Mouse (Mus musculus): ENCODE results near the gene Zcchc7. TPM values are rescaled to one million over a fixed set of nuclear protein-coding genes. Genes with fewer than 3 reads are reported as not detected.

Zcchc7 gene
- polyA plus RNA-seq (2012; rRNA removed), result 67.0 and 70.1 TPM in 2 replicates

GRCm38 (mm10) chr4:44755553-44756133 is at the start of gene Zcchc7:
TSS of gene Zcchc7 (plus strand) at chr4:44755877.
- peak within 1 kb of the TSS; percentile 97 for H3K4me3 ChIP-seq (ENCODE audit: insufficient read depth, low read length)
- peak within 1 kb of the TSS; percentile 67 for H3K27ac ChIP-seq (ENCODE audit: insufficient read depth, low read length)
- TF ChIP-seq POLR2A (IDR thresholded peaks at IDR 0.05; ENCODE audit: extremely low read depth, insufficient read depth, low read length) (no peak), CTCF (IDR thresholded peaks at IDR 0.05; ENCODE audit: extremely low read depth, insufficient read depth, low read length) (no peak)
- no peaks in the 10 kb centered on the region for H3K4me1 ChIP-seq (ENCODE audit: control insufficient read depth, insufficient read depth, low read length)

- Histone ChIP-seq H3K4me1 (ENCODE audit: control insufficient read depth, insufficient read depth, low read length) (no peaks in the 10 kb centered on the region), H3K4me3 (ENCODE audit: insufficient read depth, low read length) (no peak overlapping the region), H3K27ac (ENCODE audit: insufficient read depth, low read length) (no peak overlapping the region)
- TF ChIP-seq POLR2A (IDR thresholded peaks at IDR 0.05; ENCODE audit: extremely low read depth, insufficient read depth, low read length) (no peak), CTCF (IDR thresholded peaks at IDR 0.05; ENCODE audit: extremely low read depth, insufficient read depth, low read length) (no peak)
These were observed 49.7 kb upstream of the Zcchc7 start for GRCm38 (mm10) chr4:44705967-44706366.

- no peak overlapping the region for H3K4me3 ChIP-seq (ENCODE audit: insufficient read depth, low read length)
- TF ChIP-seq CTCF (IDR thresholded peaks at IDR 0.05; ENCODE audit: extremely low read depth, insufficient read depth, low read length), result no peak
- TF ChIP-seq POLR2A (IDR thresholded peaks at IDR 0.05; ENCODE audit: extremely low read depth, insufficient read depth, low read length), result no peak
- no peak overlapping the region for H3K27ac ChIP-seq (ENCODE audit: insufficient read depth, low read length)
- no peaks in the 10 kb centered on the region for H3K4me1 ChIP-seq (ENCODE audit: control insufficient read depth, insufficient read depth, low read length)
These were observed 48.8 kb upstream of the Zcchc7 start for GRCm38 (mm10) chr4:44706865-44707264.

- TF ChIP-seq POLR2A (IDR thresholded peaks at IDR 0.05; ENCODE audit: extremely low read depth, insufficient read depth, low read length) (no peak), CTCF (IDR thresholded peaks at IDR 0.05; ENCODE audit: extremely low read depth, insufficient read depth, low read length) (no peak)
- no peak overlapping the region for H3K4me3 ChIP-seq (ENCODE audit: insufficient read depth, low read length)
- no peaks in the 10 kb centered on the region for H3K4me1 ChIP-seq (ENCODE audit: control insufficient read depth, insufficient read depth, low read length)
- no peak overlapping the region for H3K27ac ChIP-seq (ENCODE audit: insufficient read depth, low read length)
These were observed 47.4 kb upstream of the Zcchc7 start for GRCm38 (mm10) chr4:44708311-44708710.

- H3K4me1 ChIP-seq (ENCODE audit: control insufficient read depth, insufficient read depth, low read length), result no peaks in the 10 kb centered on the region
- no peak overlapping the region for H3K4me3 ChIP-seq (ENCODE audit: insufficient read depth, low read length)
- TF ChIP-seq CTCF (IDR thresholded peaks at IDR 0.05; ENCODE audit: extremely low read depth, insufficient read depth, low read length), result no peak
- no peak for TF ChIP-seq POLR2A (IDR thresholded peaks at IDR 0.05; ENCODE audit: extremely low read depth, insufficient read depth, low read length)
- H3K27ac ChIP-seq (ENCODE audit: insufficient read depth, low read length), result no peak overlapping the region
These were observed 46.5 kb upstream of the Zcchc7 start for GRCm38 (mm10) chr4:44709091-44709695.

GRCm38 (mm10) chr4:44709740-44710700 is 45.7 kb upstream of the Zcchc7 start, which contains the start of gene Pax5:
TSS of gene Pax5 (minus strand) at chr4:44710487.
- TF ChIP-seq POLR2A (IDR thresholded peaks at IDR 0.05; ENCODE audit: extremely low read depth, insufficient read depth, low read length) (no peak), CTCF (IDR thresholded peaks at IDR 0.05; ENCODE audit: extremely low read depth, insufficient read depth, low read length) (no peak)
- no peak within 1 kb of the TSS for H3K4me3 ChIP-seq (ENCODE audit: insufficient read depth, low read length)
- H3K4me1 ChIP-seq (ENCODE audit: control insufficient read depth, insufficient read depth, low read length), result no peaks in the 10 kb centered on the region
- H3K27ac ChIP-seq (ENCODE audit: insufficient read depth, low read length), result no peak within 1 kb of the TSS

GRCm38 (mm10) chr4:44710701-44711097 is 45.0 kb upstream of the Zcchc7 start:
- H3K4me3 ChIP-seq (ENCODE audit: insufficient read depth, low read length), result no peak overlapping the region
- TF ChIP-seq CTCF (IDR thresholded peaks at IDR 0.05; ENCODE audit: extremely low read depth, insufficient read depth, low read length) (no peak), POLR2A (IDR thresholded peaks at IDR 0.05; ENCODE audit: extremely low read depth, insufficient read depth, low read length) (no peak)
- no peak overlapping the region for H3K27ac ChIP-seq (ENCODE audit: insufficient read depth, low read length)
- H3K4me1 ChIP-seq (ENCODE audit: control insufficient read depth, insufficient read depth, low read length), result no peaks in the 10 kb centered on the region

- no peaks in the 10 kb centered on the region for H3K4me1 ChIP-seq (ENCODE audit: control insufficient read depth, insufficient read depth, low read length)
- no peak overlapping the region for H3K27ac ChIP-seq (ENCODE audit: insufficient read depth, low read length)
- TF ChIP-seq POLR2A (IDR thresholded peaks at IDR 0.05; ENCODE audit: extremely low read depth, insufficient read depth, low read length) (no peak), CTCF (IDR thresholded peaks at IDR 0.05; ENCODE audit: extremely low read depth, insufficient read depth, low read length) (no peak)
- H3K4me3 ChIP-seq (ENCODE audit: insufficient read depth, low read length), result no peak overlapping the region
These were observed 44.4 kb upstream of the Zcchc7 start for GRCm38 (mm10) chr4:44711136-44711900.
